Mouse (Mus musculus): ENCODE data around the gene Lpp. TPM values are rescaled to one million over a fixed set of nuclear protein-coding genes. Genes with fewer than 3 reads are reported as not detected.

Lpp gene
- polyA plus RNA-seq, 1 experiment from 2014 or later = 42.6 TPM

DNA sequence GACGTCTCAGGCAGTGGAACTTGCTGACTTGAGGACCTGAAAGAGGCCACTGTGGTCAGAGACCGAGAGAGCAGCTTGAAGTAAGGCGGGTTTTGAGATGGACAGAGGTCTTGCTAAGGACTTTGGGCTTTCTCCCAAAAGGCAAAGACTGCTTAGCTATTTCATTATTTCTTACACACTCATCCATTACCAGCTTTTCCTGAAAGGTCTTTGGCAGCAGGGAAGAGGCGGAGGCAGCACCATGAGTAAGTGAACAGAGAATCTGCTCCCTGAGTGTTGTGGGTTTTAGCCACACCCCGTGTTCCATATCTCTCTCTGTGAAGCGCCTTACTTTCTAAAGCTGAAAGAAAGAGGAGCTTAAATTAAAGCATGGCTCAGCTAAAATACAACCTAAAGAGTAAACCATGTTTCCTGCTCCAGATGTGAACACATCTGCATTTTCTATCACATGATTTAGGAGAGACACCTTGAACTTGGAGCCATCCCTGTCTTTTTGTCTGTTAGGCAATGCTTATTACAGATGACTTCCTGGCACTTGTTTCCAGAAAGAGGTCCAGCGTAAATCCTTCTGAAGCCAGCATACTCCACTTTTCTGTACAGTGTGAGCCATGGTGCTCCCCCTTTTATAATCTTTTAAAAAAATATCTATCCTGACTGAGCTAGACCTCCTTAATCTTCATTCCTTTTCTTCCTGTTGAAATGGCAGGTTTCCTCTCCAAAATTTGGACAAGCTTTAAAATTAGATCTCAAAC lies 520.5 kb downstream of the Lpp start:
- H3K27me3 ChIP-seq = no peaks in the 10 kb centered on the region
- H3K4me3 ChIP-seq = no peak overlapping the region
- no peak overlapping the region for H3K9ac ChIP-seq
- no peaks in the 10 kb centered on the region for H3K36me3 ChIP-seq
- no peak overlapping the region for H3K4me2 ChIP-seq
- H3K27ac ChIP-seq = peak overlapping the region; percentile 78
- no peaks in the 10 kb centered on the region for H3K9me3 ChIP-seq (replicated peaks)
- peak; percentile 58 for ATAC-seq (replicated peaks; ENCODE audit: insufficient number of reproducible peaks, insufficient read depth, low FRiP score, low read depth)
- peaks cover 37% of the 10 kb centered on the region for H3K4me1 ChIP-seq (replicated peaks)
- WGBS = 38% methylated on average over 7 of the region's 7 CpGs

DNA sequence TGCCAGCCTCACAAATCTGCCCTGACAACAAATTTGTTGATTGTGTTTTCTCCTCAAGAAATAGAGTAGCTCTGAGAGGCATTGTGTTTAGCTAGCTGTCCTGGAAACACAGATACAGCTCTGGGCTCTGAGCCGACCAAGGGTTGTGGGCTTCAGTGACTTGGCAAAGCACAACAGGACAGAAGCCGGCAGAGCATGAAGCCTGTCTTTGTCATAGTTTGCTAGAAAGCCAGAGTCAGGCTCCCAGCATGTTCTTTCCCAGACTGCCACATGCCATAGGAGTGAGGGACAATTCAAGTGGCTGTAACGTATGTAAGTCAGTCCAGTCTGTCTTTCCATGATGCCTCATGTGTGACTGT lies 521.1 kb downstream of the Lpp start:
- H3K27me3 ChIP-seq = no peaks in the 10 kb centered on the region
- H3K4me2 ChIP-seq = no peak overlapping the region
- H3K4me3 ChIP-seq = no peak overlapping the region
- H3K36me3 ChIP-seq = no peaks in the 10 kb centered on the region
- WGBS = 22% methylated on average over 3 of the region's 3 CpGs
- H3K9me3 ChIP-seq (replicated peaks) = no peaks in the 10 kb centered on the region
- H3K4me1 ChIP-seq (replicated peaks) = peaks cover 32% of the 10 kb centered on the region
- H3K9ac ChIP-seq = no peak overlapping the region
- peak overlapping the region; percentile 78 for H3K27ac ChIP-seq
- ATAC-seq (replicated peaks; ENCODE audit: insufficient number of reproducible peaks, insufficient read depth, low FRiP score, low read depth) = peak; percentile 83

DNA sequence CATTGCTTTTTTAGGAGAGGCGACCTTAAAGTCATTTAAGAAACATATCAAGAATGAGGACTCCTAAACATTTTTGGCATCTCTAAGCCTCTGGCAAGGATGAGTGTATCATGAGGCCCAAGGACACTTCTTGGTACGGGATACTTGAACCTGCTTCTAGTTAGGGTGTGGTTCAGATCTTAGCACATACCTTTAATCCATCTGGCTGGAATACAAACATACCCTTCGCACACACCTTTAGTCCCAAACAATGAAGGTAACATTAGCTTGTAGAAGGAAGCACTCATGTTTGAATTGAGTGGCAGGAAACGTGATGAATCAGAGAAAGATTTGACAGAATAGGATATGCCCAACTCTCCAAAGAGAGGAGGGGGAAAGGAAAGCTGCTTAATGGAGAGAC lies 522.2 kb downstream of the Lpp start:
- Histone ChIP-seq H3K9me3 (replicated peaks) (no peaks in the 10 kb centered on the region), H3K4me2 (no peak overlapping the region), H3K36me3 (no peaks in the 10 kb centered on the region), H3K9ac (no peak overlapping the region), H3K4me1 (replicated peaks) (peaks cover 27% of the 10 kb centered on the region), H3K27me3 (no peaks in the 10 kb centered on the region), H3K4me3 (no peak overlapping the region), H3K27ac (no peak overlapping the region)
- WGBS = 91% methylated on average over 4 of the region's 4 CpGs
- no peak for ATAC-seq (replicated peaks; ENCODE audit: insufficient number of reproducible peaks, insufficient read depth, low FRiP score, low read depth)

DNA sequence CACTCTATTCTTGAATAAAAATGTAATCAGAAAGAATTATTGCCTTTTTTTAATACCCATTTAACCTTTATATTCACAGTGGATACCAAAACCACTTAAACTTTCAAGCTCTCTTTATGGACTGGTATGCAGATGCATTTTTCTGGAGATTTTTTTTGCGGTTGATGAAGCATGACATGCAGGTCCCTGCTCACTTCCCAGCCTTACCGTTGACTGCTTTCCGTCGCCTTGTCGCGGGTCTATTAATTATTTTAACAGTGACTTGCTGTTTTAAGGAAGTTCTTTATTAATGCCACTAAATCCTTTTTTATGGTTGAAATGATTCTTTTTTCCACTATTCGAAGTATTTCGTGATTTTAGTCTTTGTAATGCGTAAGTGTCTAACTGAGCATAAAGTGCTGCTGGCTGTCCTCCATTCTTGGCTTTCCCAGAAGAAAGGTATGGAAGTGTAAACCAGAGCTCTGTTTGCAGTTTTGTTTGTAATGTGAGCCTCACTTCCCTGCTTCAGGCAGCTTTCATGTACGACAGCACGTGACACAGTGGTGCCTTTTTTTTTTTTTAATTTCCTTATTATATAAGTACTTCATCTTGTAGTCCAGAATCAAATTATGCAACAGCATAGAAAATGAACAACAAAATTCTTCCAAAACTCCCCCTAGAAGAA lies 526.2 kb downstream of the Lpp start:
- H3K4me2 ChIP-seq = no peak overlapping the region
- peaks cover 7% of the 10 kb centered on the region for H3K4me1 ChIP-seq (replicated peaks)
- no peaks in the 10 kb centered on the region for H3K27me3 ChIP-seq
- ATAC-seq (replicated peaks; ENCODE audit: insufficient number of reproducible peaks, insufficient read depth, low FRiP score, low read depth) = no peak
- WGBS = 74% methylated on average over 11 of the region's 11 CpGs
- H3K4me3 ChIP-seq = no peak overlapping the region
- H3K9ac ChIP-seq = no peak overlapping the region
- H3K9me3 ChIP-seq (replicated peaks) = no peaks in the 10 kb centered on the region
- no peaks in the 10 kb centered on the region for H3K36me3 ChIP-seq
- no peak overlapping the region for H3K27ac ChIP-seq

DNA sequence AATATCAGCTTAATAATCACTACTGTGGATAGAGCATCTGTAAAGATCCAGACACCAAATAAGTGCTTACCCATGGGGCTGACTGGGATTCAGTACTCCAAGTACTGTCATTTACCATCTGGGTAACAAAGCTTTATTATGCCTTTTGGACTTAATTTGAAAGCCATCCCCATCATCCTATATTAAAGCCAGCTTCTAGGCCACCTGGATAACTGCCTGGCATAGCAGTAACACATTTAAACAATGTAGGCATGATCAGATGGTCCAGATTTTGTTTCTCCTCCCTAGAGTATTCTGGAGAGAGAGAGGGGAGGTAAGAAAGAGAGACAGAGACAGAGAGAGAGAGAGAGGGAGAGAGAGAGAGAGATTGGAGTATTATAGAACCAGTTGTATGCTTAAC lies 536.8 kb downstream of the Lpp start:
- Histone ChIP-seq H3K27me3 (no peaks in the 10 kb centered on the region), H3K4me2 (no peak overlapping the region), H3K36me3 (no peaks in the 10 kb centered on the region), H3K9me3 (replicated peaks) (no peaks in the 10 kb centered on the region), H3K4me3 (no peak overlapping the region), H3K4me1 (replicated peaks) (peaks cover 7% of the 10 kb centered on the region), H3K9ac (no peak overlapping the region), H3K27ac (no peak overlapping the region)
- ATAC-seq (replicated peaks; ENCODE audit: insufficient number of reproducible peaks, insufficient read depth, low FRiP score, low read depth) = no peak

DNA sequence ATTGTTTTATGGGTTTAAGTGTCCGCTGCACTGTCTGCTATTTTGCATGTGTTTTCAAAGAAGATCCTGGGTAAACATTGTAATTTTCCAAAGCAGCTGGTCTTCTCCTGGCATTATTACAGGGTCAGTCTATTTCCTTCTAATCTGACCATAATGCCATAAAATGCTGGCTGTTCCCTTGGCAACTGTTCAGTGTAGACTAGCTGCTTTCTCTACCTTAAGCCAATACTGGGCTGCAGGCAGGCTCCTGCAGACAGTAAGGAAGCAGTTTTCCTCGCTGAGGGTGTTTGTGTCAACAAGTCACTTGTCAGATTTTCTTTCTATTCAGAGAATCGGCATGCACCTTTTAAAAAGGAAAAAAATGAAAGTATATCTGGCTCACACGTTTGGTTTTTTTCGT lies 537.3 kb downstream of the Lpp start:
- Histone ChIP-seq H3K27ac (no peak overlapping the region), H3K4me1 (replicated peaks) (peaks cover 7% of the 10 kb centered on the region), H3K36me3 (no peaks in the 10 kb centered on the region), H3K9me3 (replicated peaks) (no peaks in the 10 kb centered on the region), H3K4me2 (no peak overlapping the region), H3K4me3 (no peak overlapping the region), H3K27me3 (no peaks in the 10 kb centered on the region), H3K9ac (no peak overlapping the region)
- WGBS = 75% methylated on average over 5 of the region's 5 CpGs
- no peak for ATAC-seq (replicated peaks; ENCODE audit: insufficient number of reproducible peaks, insufficient read depth, low FRiP score, low read depth)

DNA sequence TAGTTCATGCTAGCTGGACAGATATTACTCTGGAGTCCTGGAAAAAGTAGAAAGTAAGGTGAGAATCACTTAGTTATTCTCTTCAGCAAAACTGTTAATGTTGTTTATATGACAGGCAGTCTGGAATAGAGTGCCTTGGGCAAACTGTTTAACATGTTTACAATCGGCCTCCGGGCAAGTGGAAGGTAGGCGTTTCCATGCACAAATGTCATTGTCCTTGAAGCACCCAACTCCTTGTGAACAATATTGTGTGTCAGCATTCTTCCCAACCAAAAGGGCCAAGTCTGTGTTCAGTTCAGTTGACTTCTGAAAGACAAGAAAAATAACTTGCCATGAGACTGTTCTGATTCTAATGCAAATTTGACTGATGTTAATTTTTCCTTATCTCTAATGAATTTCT lies 539.5 kb downstream of the Lpp start:
- Histone ChIP-seq H3K9ac (no peak overlapping the region), H3K27ac (no peak overlapping the region), H3K4me3 (no peak overlapping the region), H3K27me3 (no peaks in the 10 kb centered on the region), H3K4me1 (replicated peaks) (peaks cover 7% of the 10 kb centered on the region), H3K9me3 (replicated peaks) (no peaks in the 10 kb centered on the region), H3K36me3 (no peaks in the 10 kb centered on the region), H3K4me2 (no peak overlapping the region)
- ATAC-seq (replicated peaks; ENCODE audit: insufficient number of reproducible peaks, insufficient read depth, low FRiP score, low read depth) = no peak
- WGBS = 92% methylated on average over 3 of the region's 3 CpGs

DNA sequence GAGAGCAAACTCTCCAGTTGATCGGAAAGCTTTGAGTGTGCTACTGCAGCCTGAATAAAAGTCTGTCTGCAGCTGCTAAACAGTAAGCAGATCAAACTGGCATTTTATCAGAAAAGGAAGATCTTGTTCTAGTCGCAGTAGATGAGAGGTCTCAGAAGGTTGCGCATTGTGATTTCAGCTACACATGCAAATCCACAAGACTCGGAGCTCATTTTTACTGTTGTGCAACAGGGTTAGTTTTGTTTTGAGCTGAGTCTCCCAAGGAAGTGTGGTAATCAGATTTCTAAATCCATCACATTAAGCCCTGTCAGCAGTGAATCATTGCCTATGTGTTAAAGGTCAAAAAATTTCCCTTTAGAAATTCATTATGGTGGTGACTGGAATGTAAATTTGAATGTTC lies 540.4 kb downstream of the Lpp start:
- no peak overlapping the region for H3K9ac ChIP-seq
- H3K9me3 ChIP-seq (replicated peaks) = no peaks in the 10 kb centered on the region
- H3K27ac ChIP-seq = no peak overlapping the region
- no peak for ATAC-seq (replicated peaks; ENCODE audit: insufficient number of reproducible peaks, insufficient read depth, low FRiP score, low read depth)
- no peak overlapping the region for H3K4me3 ChIP-seq
- no peaks in the 10 kb centered on the region for H3K27me3 ChIP-seq
- no peaks in the 10 kb centered on the region for H3K36me3 ChIP-seq
- peaks cover 12% of the 10 kb centered on the region for H3K4me1 ChIP-seq (replicated peaks)
- no peak overlapping the region for H3K4me2 ChIP-seq
- WGBS = 74% methylated on average over 4 of the region's 4 CpGs

DNA sequence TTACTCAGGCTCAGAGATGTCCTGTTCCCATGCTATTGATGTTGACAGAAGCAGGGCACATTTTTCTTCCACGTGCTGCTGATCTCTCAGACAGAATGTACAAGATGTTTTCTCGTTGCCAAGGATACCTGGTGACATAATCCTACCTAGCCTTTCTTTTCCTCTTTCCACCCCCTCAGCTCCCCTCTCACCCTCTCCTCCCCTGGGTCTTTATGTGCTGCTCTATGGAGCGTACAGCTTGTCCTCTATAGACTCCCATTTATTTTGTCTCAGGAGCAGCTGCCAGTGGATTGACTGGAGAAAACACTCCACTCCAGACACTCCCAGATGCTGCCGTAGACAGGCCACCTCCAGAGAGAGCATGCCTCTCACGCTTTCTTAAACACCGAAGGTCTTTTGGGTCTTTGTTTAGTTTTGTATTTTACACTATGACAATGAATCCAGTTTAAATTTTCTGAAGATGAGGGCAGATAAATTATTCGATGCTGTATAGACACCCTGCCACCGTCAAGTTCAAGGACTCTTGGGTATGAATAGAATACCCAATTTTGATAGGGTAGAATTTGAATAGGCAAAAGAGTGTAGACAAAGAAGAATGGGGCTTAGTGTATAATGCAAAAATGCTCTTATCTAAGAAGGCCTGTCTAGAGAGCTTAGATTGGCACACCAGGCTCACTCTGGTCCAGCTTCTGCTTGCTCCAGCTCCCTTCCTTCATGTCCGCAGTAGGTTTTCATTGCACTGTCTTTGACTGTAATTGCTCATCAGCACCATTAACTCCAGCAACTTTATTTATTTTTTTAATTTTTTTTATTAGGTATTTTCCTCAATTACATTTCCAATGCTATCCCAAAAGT lies 548.2 kb downstream of the Lpp start:
- Histone ChIP-seq H3K36me3 (no peaks in the 10 kb centered on the region), H3K9me3 (replicated peaks) (no peaks in the 10 kb centered on the region), H3K4me2 (no peak overlapping the region), H3K27me3 (no peaks in the 10 kb centered on the region), H3K9ac (no peak overlapping the region), H3K27ac (no peak overlapping the region), H3K4me1 (replicated peaks) (peaks cover 27% of the 10 kb centered on the region), H3K4me3 (no peak overlapping the region)
- ATAC-seq (replicated peaks; ENCODE audit: insufficient number of reproducible peaks, insufficient read depth, low FRiP score, low read depth) = no peak
- 66% methylated on average over 9 of the region's 9 CpGs for WGBS

DNA sequence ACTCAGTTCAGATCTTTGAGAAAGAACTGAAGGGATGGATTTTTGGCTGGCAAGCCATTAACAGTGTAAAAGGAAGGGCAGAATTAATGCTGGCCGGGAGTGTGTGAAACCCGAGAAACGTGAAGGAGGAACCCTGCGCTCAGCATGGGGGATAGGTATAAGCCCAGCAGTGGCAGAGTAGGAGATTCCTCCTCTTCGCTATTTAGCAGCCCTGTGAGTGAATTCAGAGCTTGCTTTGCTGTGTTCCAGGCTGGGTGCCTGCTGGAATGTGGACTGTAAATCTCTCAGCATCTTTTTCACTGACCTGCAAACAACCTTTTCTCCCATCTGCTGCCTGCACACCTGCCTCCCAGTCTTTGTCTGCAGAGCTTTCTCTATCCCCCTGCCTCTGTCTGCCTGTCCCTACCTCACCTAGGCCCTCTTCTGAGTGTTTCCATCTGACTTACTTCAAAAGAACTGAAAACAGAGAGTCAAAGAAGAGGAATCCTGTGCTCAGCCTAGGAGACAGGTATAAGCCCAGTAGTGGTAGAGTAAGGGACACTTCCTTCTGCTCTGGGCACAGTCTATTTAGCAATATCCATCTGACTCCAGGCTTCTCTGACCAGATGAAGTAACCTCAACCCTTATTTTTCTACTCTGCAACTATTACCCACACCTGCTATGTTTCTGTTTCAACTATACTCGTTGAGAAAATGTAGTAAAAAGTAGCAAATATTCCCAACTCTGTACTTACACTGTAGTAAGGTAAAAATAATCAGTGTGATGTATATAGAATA lies 550.4 kb downstream of the Lpp start:
- Histone ChIP-seq H3K4me2 (no peak overlapping the region), H3K4me1 (replicated peaks) (peaks cover 33% of the 10 kb centered on the region), H3K9me3 (replicated peaks) (no peaks in the 10 kb centered on the region), H3K27me3 (no peaks in the 10 kb centered on the region), H3K27ac (no peak overlapping the region), H3K36me3 (no peaks in the 10 kb centered on the region), H3K4me3 (no peak overlapping the region), H3K9ac (no peak overlapping the region)
- ATAC-seq (replicated peaks; ENCODE audit: insufficient number of reproducible peaks, insufficient read depth, low FRiP score, low read depth) = no peak
- 52% methylated on average over 6 of the region's 6 CpGs for WGBS

DNA sequence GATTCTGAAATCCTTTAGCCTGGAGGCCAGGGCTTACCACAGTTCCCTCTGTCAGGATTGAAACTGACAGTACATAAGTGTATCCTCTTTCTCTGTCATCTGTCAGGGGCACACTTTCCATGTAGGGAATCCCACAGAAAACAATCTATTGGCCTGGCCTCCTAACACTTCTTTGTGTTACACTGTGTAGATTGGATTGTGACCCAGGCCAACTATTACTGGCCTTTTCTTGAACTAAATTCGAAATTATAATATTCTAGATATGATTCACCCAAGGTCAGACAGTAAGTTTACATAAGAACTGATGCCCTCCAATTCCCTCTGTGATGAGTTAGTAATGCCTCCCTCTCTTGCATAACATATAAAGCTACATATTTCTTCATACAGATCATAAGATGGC lies 553.0 kb downstream of the Lpp start:
- 69% methylated on average over 1 of the region's 1 CpGs for WGBS
- Histone ChIP-seq H3K9ac (no peak overlapping the region), H3K27me3 (no peaks in the 10 kb centered on the region), H3K36me3 (no peaks in the 10 kb centered on the region), H3K27ac (no peak overlapping the region), H3K4me3 (no peak overlapping the region), H3K4me1 (replicated peaks) (peaks cover 27% of the 10 kb centered on the region), H3K4me2 (no peak overlapping the region), H3K9me3 (replicated peaks) (no peaks in the 10 kb centered on the region)
- ATAC-seq (replicated peaks; ENCODE audit: insufficient number of reproducible peaks, insufficient read depth, low FRiP score, low read depth) = no peak

All from heart, embryonic 15.5 days (tissue).